Mouse (Mus musculus) heart, embryonic 11.5 days (tissue): ENCODE results near the gene Pidd1. TPM values are rescaled to one million over a fixed set of nuclear protein-coding genes. Genes with fewer than 3 reads are reported as not detected.
"Not testable (repeated sequence)": the region's sequence is repeated elsewhere in the genome, so short reads cannot be mapped to it uniquely, and the experiment has no call there.

Source experiments
- ATAC-seq: fragments of 200-750 bp; cut with Nextera tagmentation; replicated peaks from 2 replicates; pipeline ENCODE4 v1.8.0; 2017; ENCODE audit warnings: moderate library complexity; ENCODE audit not compliant: insufficient number of reproducible peaks, low FRiP score, low TSS enrichment
- H3K27ac ChIP-seq: fragments of 300-500 bp; sonication (generic); 2 replicates; pipeline ENCODE4 v1.5.1; 2014; ENCODE audit warnings: mild to moderate bottlenecking, low read depth, low read length
- H3K27me3 ChIP-seq: fragments of 300-500 bp; sonication (generic); 2 replicates; pipeline ENCODE4 v1.6.1; 2014; ENCODE audit warnings: mild to moderate bottlenecking, low read length, mixed read lengths; ENCODE audit not compliant: control insufficient read depth, insufficient read depth
- H3K36me3 ChIP-seq: fragments of 300-500 bp; sonication (generic); 2 replicates; pipeline ENCODE4 v1.6.1; 2014; ENCODE audit warnings: mild to moderate bottlenecking, low read length, moderate library complexity, mixed read lengths; ENCODE audit not compliant: control insufficient read depth, insufficient read depth
- H3K4me1 ChIP-seq: fragments of 300-500 bp; sonication (generic); 2 replicates; pipeline ENCODE4 v1.6.1; 2014; ENCODE audit warnings: low read length; ENCODE audit not compliant: control insufficient read depth, insufficient read depth
- H3K4me2 ChIP-seq: fragments of 300-500 bp; sonication (generic); 2 replicates; pipeline ENCODE4 v1.6.1; 2014; ENCODE audit warnings: mild to moderate bottlenecking, moderate library complexity
- H3K4me3 ChIP-seq: fragments of 300-500 bp; sonication (generic); 2 replicates; pipeline ENCODE4 v1.5.1; 2014; ENCODE audit warnings: low read depth, low read length
- H3K9ac ChIP-seq: fragments of 300-500 bp; sonication (generic); 2 replicates; pipeline ENCODE4 v1.6.1; 2014; ENCODE audit warnings: mild to moderate bottlenecking, low read depth, low read length, moderate library complexity
- H3K9me3 ChIP-seq: fragments of 300-500 bp; sonication (generic); replicated peaks from 2 replicates; pipeline ENCODE4 v1.6.1; 2016; ENCODE audit warnings: low read length; ENCODE audit not compliant: control insufficient read depth
- WGBS: fragments of 180-500 bp; shearing (Covaris S2); extraction: QIAGEN DNeasy Blood & Tissue Kit; methylation state at CpG from one replicate; pipeline ENCODE4 v1.1.7; 2014; ENCODE audit not compliant: insufficient replicate concordance; 5-methylcytosine and 5-hydroxymethylcytosine counted together
- polyA plus RNA-seq: library from polyadenylated mRNA; unstranded; fragments of >200 nt; fragmentation: Nextera tagmentation; extraction: Ambion mirVana; gene quantifications from 2 replicates; pipeline ENCODE4 v1.2.1, GENCODE M21; 2014

Pidd1 gene
- polyA plus RNA-seq, 1 experiment from 2014 or later, result 9.5 TPM

DNA sequence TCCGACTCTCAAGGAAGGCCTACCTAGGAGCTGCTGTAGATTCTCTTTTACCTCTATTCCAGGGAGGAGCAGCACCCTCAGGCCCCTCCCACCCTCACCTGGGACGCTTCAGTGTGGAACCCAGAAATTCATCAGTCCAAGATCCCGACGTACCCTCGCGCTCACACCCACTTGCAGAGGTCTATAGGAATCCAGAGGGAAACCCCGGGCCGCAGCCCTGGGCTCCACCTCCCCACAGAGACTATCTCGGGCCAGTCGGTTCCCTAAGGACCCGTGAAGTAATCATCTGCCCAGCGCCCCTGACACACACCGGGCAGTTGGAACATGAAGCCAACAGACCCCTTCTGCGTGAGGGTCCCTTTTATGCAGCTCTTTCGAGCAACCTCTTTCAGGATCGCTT lies 30.5 kb downstream of the Pidd1 start:
- Histone ChIP-seq H3K4me3 (peak overlapping the region; percentile 82), H3K9ac (peak overlapping the region; percentile 95), H3K27ac (peak overlapping the region; percentile 79), H3K36me3 (peaks cover 13% of the 10 kb centered on the region), H3K9me3 (no peaks in the 10 kb centered on the region), H3K27me3 (no peaks in the 10 kb centered on the region), H3K4me2 (peak overlapping the region; percentile 90), H3K4me1 (0 out of 2 replicates have a peak, but pooled peaks cover 6% of the 10 kb centered on the region)
- peak; percentile 8; the same call in 1 of the 2 replicates for ATAC-seq
- WGBS, result 3% methylated on average over 16 of the region's 16 CpGs

DNA sequence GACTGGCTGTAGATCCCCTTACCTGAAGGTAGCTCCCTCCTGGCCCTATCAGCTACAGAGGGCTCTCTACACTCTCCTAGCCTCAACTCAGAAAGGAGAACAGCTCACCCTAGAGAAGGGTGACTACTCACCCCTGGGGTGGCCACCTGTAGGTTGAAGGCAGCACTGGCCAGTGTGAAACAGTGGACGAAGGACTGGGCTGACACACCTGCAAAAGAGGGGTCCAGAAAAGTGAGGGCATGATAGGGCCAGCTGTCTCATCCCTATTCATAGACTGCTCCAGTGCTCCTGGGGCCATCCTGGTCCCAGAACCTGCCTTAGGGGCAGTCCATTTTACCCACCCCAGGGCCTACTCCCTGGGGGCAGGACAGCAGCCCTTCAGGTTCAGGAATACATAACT lies 32.2 kb downstream of the Pidd1 start:
- H3K27me3 ChIP-seq, result no peaks in the 10 kb centered on the region
- H3K4me1 ChIP-seq, result 0 out of 2 replicates have a peak, but pooled peaks cover 6% of the 10 kb centered on the region
- H3K9me3 ChIP-seq, result no peaks in the 10 kb centered on the region
- H3K36me3 ChIP-seq, result peaks cover 13% of the 10 kb centered on the region
- no peak overlapping the region for H3K9ac ChIP-seq
- H3K4me2 ChIP-seq, result no peak overlapping the region
- no peak overlapping the region for H3K27ac ChIP-seq
- H3K4me3 ChIP-seq, result no peak overlapping the region
- WGBS, result 94% methylated on average over 1 of the region's 1 CpGs
- ATAC-seq, result no peak

DNA sequence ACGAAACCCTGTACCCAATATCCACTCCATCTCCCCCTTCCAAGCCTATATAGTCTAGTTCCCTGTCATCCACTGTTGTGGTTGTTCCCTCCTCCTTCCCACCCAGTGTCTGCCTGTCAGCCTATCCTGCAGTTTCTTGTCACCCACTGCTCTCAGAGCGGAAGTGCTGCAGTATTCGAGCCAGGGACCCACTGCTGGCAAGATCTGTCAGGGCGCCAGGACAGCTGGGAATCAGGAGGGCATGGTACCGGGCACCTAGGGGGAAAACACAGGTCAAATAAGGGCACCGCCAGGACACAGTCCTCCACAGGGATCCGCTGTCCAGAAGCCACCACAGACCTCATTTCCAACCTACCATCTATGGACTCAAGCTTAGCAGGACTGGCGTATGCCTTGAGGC lies 33.2 kb downstream of the Pidd1 start:
- 80% methylated on average over 8 of the region's 8 CpGs for WGBS
- Histone ChIP-seq H3K9ac (no peak overlapping the region), H3K4me3 (no peak overlapping the region)

DNA sequence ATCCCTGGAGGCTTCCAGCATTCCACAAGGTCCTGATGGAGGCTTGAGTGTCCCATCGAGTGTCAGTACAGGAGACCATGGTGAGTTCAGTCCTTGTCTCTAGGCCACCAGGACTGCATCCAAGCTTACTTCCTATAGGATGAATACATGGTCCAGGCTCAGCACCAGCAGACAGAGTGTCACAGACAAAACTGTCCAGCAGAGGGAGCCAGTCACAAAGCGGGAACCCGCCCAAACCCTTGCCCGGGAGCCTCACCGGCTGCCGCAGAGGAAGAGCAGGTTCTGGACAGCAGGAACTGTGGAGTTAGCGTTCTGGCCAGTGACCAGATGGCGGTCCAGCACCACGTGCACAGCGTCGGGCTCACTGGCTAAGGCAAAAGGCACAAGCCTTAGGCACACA lies 35.0 kb downstream of the Pidd1 start:
- Histone ChIP-seq H3K27ac (no peak overlapping the region), H3K4me1 (0 out of 2 replicates have a peak, but pooled peaks cover 3% of the 10 kb centered on the region), H3K27me3 (no peaks in the 10 kb centered on the region), H3K36me3 (peaks cover 13% of the 10 kb centered on the region), H3K4me3 (no peak overlapping the region), H3K9ac (no peak overlapping the region), H3K4me2 (no peak overlapping the region), H3K9me3 (no peaks in the 10 kb centered on the region)
- ATAC-seq, result peak; percentile 51
- WGBS, result 19% methylated on average over 11 of the region's 11 CpGs

More for the DNA sequence above, 33.2 kb downstream of the Pidd1 start:
- Histone ChIP-seq H3K4me2 (no peak overlapping the region), H3K27me3 (no peaks in the 10 kb centered on the region), H3K9me3 (no peaks in the 10 kb centered on the region), H3K36me3 (peaks cover 13% of the 10 kb centered on the region), H3K27ac (no peak overlapping the region), H3K4me1 (0 out of 2 replicates have a peak, but pooled peaks cover 6% of the 10 kb centered on the region)
- no peak for ATAC-seq

DNA sequence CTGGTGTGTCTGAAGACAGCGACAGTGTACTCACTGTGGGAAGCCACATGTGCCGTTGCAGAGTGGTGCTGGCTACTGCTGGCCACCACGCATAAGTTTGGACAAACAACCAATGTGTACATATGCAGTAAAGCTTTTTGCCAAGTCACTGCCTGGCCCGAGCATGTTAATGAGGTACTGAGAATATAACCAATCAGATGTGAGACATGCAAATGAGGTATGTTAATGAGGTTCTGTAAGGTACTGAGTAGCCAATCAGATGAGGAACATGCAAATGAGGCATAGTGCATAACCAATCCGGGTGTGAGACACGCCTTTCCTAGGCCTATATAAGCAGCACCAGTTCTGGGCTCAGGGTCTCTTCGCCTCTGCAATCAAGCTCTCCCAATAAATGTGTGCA lies 36.2 kb downstream of the Pidd1 start:
- not testable (repeated sequence) for H3K4me3 ChIP-seq, H3K27ac ChIP-seq, H3K4me2 ChIP-seq, H3K9ac ChIP-seq, ATAC-seq, H3K9me3 ChIP-seq, H3K27me3 ChIP-seq, H3K4me1 ChIP-seq
- H3K36me3 ChIP-seq, result peaks cover 13% of the 10 kb centered on the region
- 93% methylated on average over 7 of the region's 7 CpGs for WGBS

DNA sequence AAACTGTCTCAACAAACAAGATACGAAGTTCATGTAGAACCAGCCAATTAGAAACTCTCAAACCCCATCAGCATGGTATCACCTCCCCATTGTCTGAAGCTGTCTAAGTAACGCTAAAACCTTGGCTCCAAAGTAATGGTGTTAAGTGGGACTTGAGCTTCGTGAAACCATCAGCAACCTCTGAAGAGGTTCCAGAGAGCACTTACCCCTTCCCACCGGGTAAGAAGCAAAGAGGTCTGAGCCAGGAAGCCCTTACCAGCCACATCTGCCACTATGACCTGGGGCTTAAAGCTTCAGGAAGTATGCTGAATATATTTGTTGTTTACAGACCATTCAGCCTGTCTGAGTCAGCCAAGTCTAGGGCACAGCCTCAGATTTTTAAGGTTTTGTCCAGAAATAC lies 38.4 kb downstream of the Pidd1 start:
- H3K4me3 ChIP-seq, result no peak overlapping the region
- H3K9me3 ChIP-seq, result no peaks in the 10 kb centered on the region
- ATAC-seq, result no peak
- H3K9ac ChIP-seq, result no peak overlapping the region
- H3K4me1 ChIP-seq, result 0 out of 2 replicates have a peak, but pooled peaks cover 3% of the 10 kb centered on the region
- WGBS, result 77% methylated on average over 4 of the region's 4 CpGs
- no peak overlapping the region for H3K4me2 ChIP-seq
- H3K36me3 ChIP-seq, result peaks cover 20% of the 10 kb centered on the region
- no peak overlapping the region for H3K27ac ChIP-seq
- no peaks in the 10 kb centered on the region for H3K27me3 ChIP-seq

DNA sequence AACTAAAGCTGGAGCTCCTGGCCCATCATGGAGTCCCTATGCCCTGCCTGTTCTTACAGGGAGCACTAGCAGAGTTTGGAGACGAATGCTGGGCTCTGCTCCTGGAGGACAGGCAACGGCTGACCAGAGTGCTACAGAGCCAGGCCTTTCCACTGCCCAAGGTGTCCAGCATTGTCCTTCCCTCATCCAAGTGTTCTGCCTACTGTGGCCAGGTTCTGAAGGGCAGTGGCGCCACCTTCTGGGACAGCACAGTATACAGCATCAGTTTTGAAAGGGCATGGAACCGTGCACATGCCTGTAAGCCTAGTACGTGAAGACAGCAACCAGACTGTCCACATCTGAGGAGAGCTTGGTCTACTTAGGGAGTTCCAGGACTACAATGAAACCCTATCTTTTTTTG lies 40.5 kb downstream of the Pidd1 start:
- H3K4me2 ChIP-seq, result no peak overlapping the region
- no peak overlapping the region for H3K27ac ChIP-seq
- H3K36me3 ChIP-seq, result peaks cover 16% of the 10 kb centered on the region
- H3K9ac ChIP-seq, result no peak overlapping the region
- H3K27me3 ChIP-seq, result no peaks in the 10 kb centered on the region
- no peak for ATAC-seq
- H3K4me1 ChIP-seq, result no peaks in the 10 kb centered on the region
- no peaks in the 10 kb centered on the region for H3K9me3 ChIP-seq
- 45% methylated on average over 5 of the region's 5 CpGs for WGBS
- no peak overlapping the region for H3K4me3 ChIP-seq

DNA sequence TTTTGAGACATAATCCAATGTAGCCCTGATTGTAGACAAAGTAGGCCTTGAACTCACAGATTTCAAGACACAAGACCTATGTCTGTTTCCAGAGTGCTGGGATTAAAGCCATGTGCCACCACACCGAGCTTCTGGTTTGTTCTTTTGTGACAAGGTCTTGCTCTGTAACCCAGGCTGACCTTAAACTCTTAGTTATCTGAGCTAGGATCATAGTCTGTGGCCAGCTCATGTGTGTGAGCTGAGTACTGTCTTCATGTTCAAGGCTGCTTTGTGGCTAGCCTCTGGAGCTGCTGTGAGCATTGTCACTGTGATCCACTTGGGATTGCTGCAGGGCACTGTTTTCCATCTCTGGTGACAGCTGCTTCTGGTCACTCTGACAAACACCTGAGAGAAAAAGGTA lies 48.5 kb downstream of the Pidd1 start:
- ATAC-seq, result no peak
- 64% methylated on average over 1 of the region's 1 CpGs for WGBS
- H3K27me3 ChIP-seq, result no peaks in the 10 kb centered on the region
- H3K27ac ChIP-seq, result no peak overlapping the region
- H3K4me3 ChIP-seq, result no peak overlapping the region
- peaks cover 8% of the 10 kb centered on the region for H3K4me1 ChIP-seq
- no peak overlapping the region for H3K9ac ChIP-seq
- H3K9me3 ChIP-seq, result no peaks in the 10 kb centered on the region
- H3K4me2 ChIP-seq, result no peak overlapping the region
- H3K36me3 ChIP-seq, result peaks cover 6% of the 10 kb centered on the region

DNA sequence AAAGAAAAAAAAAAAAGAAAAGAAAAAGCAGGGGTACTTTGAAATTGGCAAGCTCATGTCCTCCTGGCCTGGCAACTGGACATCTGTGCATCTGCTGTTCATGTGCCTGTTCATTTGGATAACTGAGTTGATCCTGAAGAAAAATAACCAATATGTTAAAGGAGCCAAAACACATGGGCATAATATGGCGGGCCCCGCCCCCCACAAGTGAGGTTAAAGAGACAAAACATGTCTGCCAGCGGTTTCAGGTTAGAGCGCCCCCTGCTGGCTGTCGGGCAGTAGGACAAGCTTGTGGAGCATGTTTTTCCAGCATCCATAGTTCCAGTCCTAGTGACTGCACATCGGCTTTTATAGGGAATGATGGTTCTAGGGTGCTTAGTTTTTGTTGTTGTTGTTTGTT lies 49.1 kb downstream of the Pidd1 start:
- Histone ChIP-seq H3K36me3 (peaks cover 5% of the 10 kb centered on the region; the same call in 1 of the 2 replicates), H3K4me3 (no peak overlapping the region), H3K4me1 (peaks cover 8% of the 10 kb centered on the region), H3K9ac (no peak overlapping the region), H3K27ac (no peak overlapping the region), H3K27me3 (no peaks in the 10 kb centered on the region), H3K9me3 (no peaks in the 10 kb centered on the region), H3K4me2 (no peak overlapping the region)
- ATAC-seq, result no peak
- WGBS, result 18% methylated on average over 6 of the region's 6 CpGs
